Mouse (Mus musculus): ENCODE measurements around the gene C1ql1.

- no peak for TF ChIP-seq POLR2A (IDR thresholded peaks at IDR 0.05; ENCODE audit: borderline replicate concordance, extremely low read depth, low read depth, low read length)
- TF ChIP-seq CTCF (IDR thresholded peaks at IDR 0.05; ENCODE audit: insufficient read depth, low read length) = no peak
These were observed 1.8 kb upstream of the C1ql1 start for GRCm38 (mm10) chr11:102948043-102948961.

All from lung, adult 2 months (tissue).